Mouse (Mus musculus): Measurements from ENCODE around the gene Wdr74. TPM values are rescaled to one million over a fixed set of nuclear protein-coding genes. Genes with fewer than 3 reads are reported as not detected.

The Wdr74 gene
- total RNA-seq, 2 experiments from 2014 or later: 18.8 to 22.3 TPM

Small RNA genes within 50 kb of the gene (microRNA-seq; reads per million reads assigned to microRNA genes)
- gene Mir6992: 0 reads per million in 2 experiments

Other genes starting within 250 kb of the Wdr74 start
- not detected for gene Slc22a8, start 144.6 kb upstream of the Wdr74 start, total RNA-seq (2021)
- not detected for gene Slc22a6, start 117.8 kb upstream of the Wdr74 start, total RNA-seq (2021)
- under 1 TPM in 1 of 2 experiments, not detected in 1; 0.10 TPM for gene Chrm1, start 72.0 kb upstream of the Wdr74 start, total RNA-seq (2021)
- gene Slc3a2, start 12.5 kb upstream of the Wdr74 start, total RNA-seq (2021): 10 to 100 TPM; 42.4 to 48.1 TPM
- gene 1700092M07Rik, start 4.9 kb downstream of the Wdr74 start, total RNA-seq (2021): under 1 TPM in 1 of 2 experiments, not detected in 1; 0.72 TPM
- gene Stx5a, start 5.6 kb downstream of the Wdr74 start, total RNA-seq (2021): 10 to 100 TPM; 21.3 to 27.1 TPM
- 10 to 100 TPM; 31.6 to 35.6 TPM for gene Nxf1, start 21.2 kb downstream of the Wdr74 start, total RNA-seq (2021)
- gene Tmem223, start 35.2 kb downstream of the Wdr74 start, total RNA-seq (2021): 100 to 1,000 TPM; 133 to 134 TPM
- 10 to 100 TPM; 12.0 to 12.6 TPM for gene Tmem179b, start 38.6 kb downstream of the Wdr74 start, total RNA-seq (2021)
- 1 to 10 TPM; 7.2 to 8.6 TPM for gene Taf6l, start 50.6 kb downstream of the Wdr74 start, total RNA-seq (2021)
- 10 to 100 TPM; 58.3 to 60.9 TPM for gene Polr2g, start 62.8 kb downstream of the Wdr74 start, total RNA-seq (2021)
- 1 to 10 TPM in 1 of 2 experiments, under 1 TPM in 1; 0.79 to 1.6 TPM for gene Zbtb3, start 66.7 kb downstream of the Wdr74 start, total RNA-seq (2021)
- 10 to 100 TPM; 13.6 to 18.3 TPM for gene Ttc9c, start 83.5 kb downstream of the Wdr74 start, total RNA-seq (2021)
- gene Hnrnpul2, start 84.2 kb downstream of the Wdr74 start, total RNA-seq (2021): 10 to 100 TPM; 47.2 to 47.4 TPM
- gene AC129217.1, start 93.9 kb downstream of the Wdr74 start, total RNA-seq (2021): not detected
- 10 to 100 TPM; 24.7 to 32.2 TPM for gene Bscl2, start 101.6 kb downstream of the Wdr74 start, total RNA-seq (2021)
- not detected for gene Gng3, start 103.4 kb downstream of the Wdr74 start, total RNA-seq (2021)
- 1 to 10 TPM; 2.3 to 3.6 TPM for gene Lrrn4cl, start 114.9 kb downstream of the Wdr74 start, total RNA-seq (2021)
- gene Ubxn1, start 135.7 kb downstream of the Wdr74 start, total RNA-seq (2021): 100 to 1,000 TPM; 125 to 132 TPM
- gene Uqcc3, start 145.1 kb downstream of the Wdr74 start, total RNA-seq (2021): 10 to 100 TPM; 55.9 to 62.8 TPM
- gene Lbhd1, start 147.9 kb downstream of the Wdr74 start, total RNA-seq (2021): 1 to 10 TPM; 1.6 to 3.8 TPM
- not detected for gene Gm49403, start 148.1 kb downstream of the Wdr74 start, total RNA-seq (2021)
- 10 to 100 TPM; 19.1 to 20.1 TPM for gene 1810009A15Rik, start 153.0 kb downstream of the Wdr74 start, total RNA-seq (2021)
- gene Gm49416, start 153.1 kb downstream of the Wdr74 start, total RNA-seq (2021): 1 to 10 TPM in 1 of 2 experiments, not detected in 1; 3.4 TPM
- 10 to 100 TPM; 11.2 to 11.5 TPM for gene Ints5, start 157.2 kb downstream of the Wdr74 start, total RNA-seq (2021)
- 10 to 100 TPM; 45.0 to 52.1 TPM for gene Ganab, start 162.2 kb downstream of the Wdr74 start, total RNA-seq (2021)
- gene B3gat3, start 184.5 kb downstream of the Wdr74 start, total RNA-seq (2021): 10 to 100 TPM; 38.0 to 38.7 TPM
- gene Rom1, start 193.5 kb downstream of the Wdr74 start, total RNA-seq (2021): 10 to 100 TPM; 25.7 to 34.7 TPM
- gene Eml3, start 193.7 kb downstream of the Wdr74 start, total RNA-seq (2021): 1 to 10 TPM; 5.7 to 7.6 TPM
- gene Mta2, start 206.0 kb downstream of the Wdr74 start, total RNA-seq (2021): 10 to 100 TPM; 28.8 to 30.1 TPM
- 1 to 10 TPM; 8.2 to 9.5 TPM for gene Tut1, start 218.0 kb downstream of the Wdr74 start, total RNA-seq (2021)
- 100 to 1,000 TPM; 239 to 257 TPM for gene Eef1g, start 231.2 kb downstream of the Wdr74 start, total RNA-seq (2021)